Mouse (Mus musculus): ENCODE measurements around the gene Zic5.

Gene Zic5

DNA sequence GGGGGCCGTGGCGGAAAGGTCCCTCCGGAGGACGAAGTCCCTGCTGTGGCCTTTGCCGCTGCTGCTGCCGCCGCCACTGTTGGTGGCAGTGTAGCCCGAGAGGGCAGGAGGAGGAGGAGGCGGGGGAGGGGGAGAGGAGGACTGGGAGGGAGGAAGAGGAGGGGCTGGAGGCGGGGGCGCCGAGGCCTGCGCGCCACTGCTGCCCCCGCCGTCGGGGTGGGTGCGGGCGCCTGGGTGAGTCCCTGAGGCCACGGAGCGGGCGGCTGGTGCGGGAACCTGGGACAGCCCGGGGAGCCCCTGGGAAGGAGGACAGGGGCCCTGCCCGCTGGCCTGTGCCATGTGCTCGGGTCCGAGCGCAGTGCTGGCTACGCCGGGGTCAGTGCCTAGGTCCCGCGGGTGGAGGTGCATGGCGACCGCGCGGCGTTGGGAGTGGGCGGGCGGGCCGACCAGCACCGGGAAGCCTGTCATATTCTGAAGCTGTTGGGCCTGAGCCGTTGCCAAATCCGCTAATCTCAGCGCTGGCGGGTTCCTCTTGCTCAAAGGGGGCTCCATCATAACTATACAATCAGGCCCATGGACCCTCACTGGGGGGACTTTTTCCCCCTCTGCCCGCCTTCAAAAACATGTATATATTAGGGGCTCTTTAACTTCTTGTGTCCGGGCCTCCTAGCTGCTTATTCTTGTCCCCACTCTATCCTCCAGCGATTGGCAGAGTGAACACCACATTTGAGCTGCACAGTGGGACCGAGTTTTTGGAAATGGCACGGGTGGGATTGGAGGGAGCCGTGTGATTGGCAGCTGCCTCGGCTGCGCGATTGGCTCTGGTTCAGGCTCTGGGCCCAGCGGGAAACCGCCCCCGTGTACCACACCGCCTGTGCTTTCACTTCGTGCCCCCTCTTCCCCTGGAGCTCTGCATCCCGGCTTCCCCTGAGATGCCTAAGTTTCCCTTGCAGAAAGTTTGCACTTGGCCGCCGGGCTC is at the start of gene Zic5:
TSS of gene Zic5 (minus strand) at position 915 of the 979 bp plus-strand sequence.
- no peak for DNase-seq (ENCODE audit: low read depth)

DNA sequence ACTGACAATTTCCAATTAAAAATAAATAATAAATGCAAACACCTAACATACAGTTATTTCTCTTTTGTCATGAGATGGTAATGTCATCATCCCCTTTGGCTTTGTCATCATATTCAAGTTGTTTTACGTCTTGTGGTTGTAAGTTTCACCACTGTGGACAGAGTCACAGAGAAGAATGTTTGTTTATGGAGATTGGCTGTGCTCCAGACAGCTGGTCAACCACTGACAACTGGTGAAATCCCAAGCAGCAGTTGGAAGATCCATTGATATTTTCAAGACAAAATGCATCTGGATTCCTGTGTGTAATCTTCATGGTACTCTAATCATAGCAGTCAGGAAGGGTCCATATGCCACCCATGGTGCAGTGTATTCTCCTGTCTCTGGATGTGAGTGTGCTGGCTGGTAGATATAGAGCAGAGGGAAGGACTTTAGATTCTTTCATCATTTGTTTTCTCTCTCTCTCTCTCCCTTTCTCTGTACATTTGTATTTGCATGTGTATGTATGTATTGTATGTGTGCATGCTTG is 48.1 kb upstream of the Zic5 start:
- peak; percentile 66 for DNase-seq (ENCODE audit: low read depth)

DNA sequence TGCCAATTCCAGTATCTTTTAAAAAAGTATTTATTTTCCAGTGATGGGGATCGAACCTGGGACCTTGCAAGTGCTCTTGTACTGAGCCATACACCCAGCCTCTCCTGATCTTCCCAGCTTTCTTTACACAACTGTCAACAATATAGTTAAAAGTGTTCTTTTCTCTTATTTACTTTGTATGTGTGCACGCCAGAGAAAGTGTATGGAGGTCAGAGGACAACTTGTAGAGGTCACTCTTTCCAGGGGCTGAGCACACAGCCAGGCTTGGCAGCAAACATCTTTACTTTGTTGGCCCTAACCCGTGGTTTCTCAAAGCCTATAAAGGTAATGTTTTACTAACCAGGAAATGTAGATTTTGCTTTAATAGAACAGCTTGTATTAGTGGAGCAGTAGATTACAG is 46.0 kb upstream of the Zic5 start:
- DNase-seq (ENCODE audit: low read depth) = no peak

DNA sequence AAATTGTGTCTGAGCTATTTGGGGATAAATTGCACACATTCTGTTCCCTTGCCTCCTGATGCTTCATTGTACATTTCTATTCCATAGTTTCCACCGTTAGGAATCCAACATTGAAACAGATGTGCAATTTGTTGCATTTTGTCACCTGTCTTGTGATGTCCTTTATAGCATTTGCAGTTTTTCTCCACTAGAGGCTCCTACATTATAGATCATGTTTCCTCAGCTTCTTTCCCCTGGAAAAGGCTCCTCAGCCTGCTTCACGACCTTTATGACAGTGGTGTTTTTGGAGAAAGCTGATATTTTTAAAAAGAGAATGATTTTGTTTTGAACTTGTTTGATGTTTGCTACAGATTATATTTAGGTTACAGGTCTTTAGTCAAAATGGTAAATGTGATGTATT is 43.6 kb upstream of the Zic5 start:
- DNase-seq (ENCODE audit: low read depth) = peak; percentile 38

DNA sequence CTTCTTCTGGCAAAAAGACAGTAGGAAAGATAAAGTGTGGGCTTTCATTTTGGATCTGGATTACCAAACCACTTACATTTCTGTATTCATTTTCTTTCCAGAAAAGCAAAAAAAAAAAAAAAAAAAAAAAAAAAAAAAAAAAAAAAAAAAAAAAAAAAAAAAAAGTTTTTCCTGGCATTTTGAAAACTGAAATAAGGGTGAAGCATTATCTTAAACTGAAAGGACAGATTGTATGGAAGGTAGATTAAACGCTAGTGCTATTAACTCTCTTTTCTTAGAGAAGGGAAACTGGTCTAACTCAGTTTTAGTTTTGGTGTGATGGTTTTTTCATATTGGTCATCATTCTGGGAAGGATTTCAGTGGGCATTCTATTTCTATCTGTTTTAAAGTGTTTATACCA is 26.5 kb upstream of the Zic5 start:
- DNase-seq (ENCODE audit: low read depth) = no peak

DNA sequence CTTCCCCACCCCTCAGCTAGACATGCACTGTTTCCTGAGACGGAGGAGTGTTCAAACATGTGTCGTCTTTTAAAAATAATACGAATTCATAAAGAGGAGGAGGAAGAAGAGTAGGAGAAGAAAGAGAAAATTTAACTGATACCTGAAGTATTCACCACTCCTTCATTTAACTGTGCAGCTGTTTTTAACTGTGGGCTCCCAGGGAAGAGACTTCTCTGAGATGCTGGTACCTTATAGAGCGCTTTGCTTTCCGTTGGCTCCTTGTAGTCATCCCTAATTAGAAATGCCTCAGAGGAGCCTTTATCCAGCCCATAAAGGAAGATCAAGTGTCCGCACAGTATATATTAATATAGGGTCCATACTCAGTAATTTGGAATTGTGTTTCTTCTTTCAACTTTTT is 26.0 kb upstream of the Zic5 start:
- no peak for DNase-seq (ENCODE audit: low read depth)

DNA sequence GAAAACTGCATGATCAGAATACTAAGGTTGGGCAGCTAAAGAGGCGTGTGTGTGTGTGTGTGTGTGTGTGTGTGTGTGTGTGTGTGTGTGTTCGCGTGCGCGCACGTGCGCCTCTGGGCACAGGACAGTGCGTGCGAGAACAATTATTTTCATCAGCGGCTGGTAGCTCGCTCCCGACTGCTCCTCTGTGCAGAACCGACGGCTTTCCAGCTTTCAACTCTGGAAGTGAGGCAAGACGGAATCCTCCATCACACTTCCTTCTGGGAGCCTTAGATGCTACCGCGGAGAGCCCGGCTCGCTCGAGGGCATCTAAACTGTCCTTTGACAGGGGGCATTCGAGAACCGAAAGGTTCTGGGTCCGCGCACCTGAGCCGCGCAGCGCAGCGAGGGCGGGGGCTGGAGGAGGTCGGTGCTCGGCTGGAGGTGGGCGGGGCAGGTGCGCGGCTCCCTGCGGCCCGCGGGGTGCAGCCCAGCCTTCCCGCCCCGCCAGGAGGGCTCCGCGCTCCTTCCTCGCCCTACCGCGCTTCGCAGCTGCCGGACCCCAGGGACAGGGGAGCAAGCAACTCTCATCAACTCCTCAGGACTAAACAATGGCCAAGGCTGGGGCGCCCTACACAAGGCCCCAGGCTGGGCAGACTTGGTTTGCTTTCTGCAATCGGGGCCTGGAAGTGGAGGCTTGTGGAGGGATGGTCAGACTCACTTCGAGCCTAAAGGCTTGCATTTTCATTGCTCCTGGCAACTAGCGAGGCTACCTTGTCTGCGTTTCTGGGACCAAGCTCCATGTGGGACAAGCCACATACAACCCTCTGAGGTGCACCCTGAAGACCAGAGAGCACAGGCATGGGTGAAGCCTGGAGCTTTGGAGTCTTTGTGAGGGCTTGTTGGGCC is 25.2 kb upstream of the Zic5 start, which contains the start of gene Gm10837:
TSS of gene Gm10837 (plus strand) at position 146 of the 888 bp plus-strand sequence.
- DNase-seq (ENCODE audit: low read depth) = no peak

DNA sequence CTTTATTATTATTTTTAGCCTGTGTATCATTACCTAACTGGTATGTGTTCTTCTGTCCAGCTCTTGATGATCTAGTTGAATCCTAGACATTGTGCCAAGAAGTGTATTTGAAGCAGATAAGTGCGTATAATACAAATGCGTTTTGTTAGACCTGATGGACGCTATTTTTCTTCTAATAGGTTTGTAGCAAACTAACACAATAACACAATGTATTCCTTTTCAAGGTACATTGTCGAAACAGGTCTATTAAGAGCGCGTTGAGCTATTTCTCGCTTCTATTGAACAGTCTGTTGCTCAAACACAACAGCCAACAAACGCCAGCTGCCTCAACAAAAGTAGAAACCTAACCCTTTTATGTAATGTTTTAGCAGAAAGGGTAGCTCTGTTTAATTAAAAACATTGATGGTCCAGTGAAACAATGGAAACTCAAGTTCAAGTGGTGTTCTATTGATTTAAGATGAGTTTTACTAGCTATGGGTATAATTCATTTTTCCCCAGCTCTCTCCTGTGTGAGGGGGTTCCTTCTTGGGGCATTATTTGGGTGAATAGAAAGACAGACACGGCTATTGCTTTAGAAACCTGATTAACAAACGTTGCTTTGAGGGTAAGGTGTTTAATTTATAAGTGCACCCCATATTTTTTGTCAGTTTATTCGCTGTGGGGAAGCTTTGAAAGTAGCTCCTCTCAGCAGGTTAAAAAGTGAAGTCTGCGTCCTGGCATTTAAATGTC is 24.4 kb upstream of the Zic5 start:
- no peak for DNase-seq (ENCODE audit: low read depth)

DNA sequence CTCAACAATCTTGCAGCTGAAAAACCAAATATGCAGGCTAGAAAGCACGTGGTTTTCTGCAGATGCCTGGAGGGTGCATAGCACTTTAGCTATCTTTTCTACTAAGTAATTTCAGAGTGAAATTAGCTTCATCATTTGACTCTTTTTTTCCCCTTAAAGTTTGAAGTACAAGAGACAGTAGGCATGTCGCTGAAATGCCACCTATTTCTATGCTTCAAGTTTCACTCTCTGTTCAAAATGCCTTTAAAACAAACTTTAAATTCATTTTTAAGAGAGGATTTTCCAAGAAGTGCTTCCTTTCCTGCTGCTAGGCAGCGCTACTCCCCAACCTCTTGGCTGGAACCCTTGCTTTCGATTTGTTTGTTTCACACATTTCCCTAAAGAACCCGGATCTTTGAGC is 23.6 kb upstream of the Zic5 start:
- peak; percentile 22 for DNase-seq (ENCODE audit: low read depth)

DNA sequence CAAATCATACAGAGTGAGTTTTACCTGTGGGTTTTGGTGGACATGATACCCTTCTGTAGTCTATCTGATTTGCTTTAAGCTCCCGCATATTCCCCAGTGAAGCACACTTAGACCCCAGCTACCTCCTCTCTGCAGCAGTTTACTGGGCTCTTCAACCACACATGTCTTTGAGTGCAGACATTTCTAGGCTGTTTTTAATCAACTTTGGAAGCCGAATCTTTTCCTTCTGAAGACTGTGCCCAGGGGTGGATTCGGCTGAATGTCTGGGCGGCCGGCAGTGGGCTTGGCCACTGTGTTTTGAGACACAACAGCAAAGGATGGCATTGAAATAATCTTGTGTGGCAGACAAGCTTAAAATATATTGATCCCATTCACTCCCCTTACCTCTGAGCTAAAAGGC is 21.9 kb upstream of the Zic5 start:
- no peak for DNase-seq (ENCODE audit: low read depth)

DNA sequence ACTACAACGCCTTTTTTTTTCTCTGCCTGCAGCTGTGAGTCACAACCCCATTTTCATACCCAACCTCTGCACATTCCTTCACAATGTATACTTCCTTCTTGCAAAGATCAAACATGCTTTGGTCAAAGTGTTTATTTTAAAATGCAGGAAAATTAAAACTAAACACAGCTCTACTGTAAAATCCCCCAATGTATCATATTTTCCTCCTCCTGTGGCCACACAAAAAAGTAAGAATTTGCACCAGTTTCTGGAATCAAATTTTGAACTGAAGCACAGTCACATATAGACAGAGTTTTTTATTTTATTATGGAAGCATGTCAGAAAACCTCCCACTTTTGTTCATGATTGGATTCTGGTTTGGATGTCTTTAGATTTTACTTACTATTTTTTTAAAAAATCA is 21.1 kb upstream of the Zic5 start:
- peak; percentile 9 for DNase-seq (ENCODE audit: low read depth)

DNA sequence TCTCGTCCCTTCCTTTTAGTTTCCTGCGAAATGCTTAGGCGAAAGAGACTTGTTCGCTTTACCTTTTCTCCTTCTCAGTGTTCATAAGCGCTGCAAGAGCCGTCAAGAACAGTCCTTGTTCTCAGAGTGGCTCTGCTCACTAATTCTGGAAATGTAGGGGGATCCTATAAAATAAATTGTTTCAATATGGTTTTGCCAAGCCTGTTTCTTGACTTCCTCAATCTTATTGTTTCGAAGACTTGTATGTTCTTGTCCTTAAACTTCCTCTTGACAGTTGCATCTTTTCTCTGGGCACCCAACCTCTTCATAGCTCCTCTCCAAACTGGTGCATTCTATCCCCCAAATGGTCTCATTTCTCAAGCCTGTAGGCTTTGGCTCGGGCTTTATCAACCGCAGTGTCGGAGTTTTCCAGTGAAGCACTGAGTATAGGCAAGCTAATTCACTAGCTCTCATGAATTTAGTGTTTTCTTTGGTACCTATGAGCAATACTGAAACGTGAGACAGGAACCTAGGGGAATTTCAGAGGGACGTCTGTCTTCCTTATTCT is 20.2 kb upstream of the Zic5 start:
- no peak for DNase-seq (ENCODE audit: low read depth)

DNA sequence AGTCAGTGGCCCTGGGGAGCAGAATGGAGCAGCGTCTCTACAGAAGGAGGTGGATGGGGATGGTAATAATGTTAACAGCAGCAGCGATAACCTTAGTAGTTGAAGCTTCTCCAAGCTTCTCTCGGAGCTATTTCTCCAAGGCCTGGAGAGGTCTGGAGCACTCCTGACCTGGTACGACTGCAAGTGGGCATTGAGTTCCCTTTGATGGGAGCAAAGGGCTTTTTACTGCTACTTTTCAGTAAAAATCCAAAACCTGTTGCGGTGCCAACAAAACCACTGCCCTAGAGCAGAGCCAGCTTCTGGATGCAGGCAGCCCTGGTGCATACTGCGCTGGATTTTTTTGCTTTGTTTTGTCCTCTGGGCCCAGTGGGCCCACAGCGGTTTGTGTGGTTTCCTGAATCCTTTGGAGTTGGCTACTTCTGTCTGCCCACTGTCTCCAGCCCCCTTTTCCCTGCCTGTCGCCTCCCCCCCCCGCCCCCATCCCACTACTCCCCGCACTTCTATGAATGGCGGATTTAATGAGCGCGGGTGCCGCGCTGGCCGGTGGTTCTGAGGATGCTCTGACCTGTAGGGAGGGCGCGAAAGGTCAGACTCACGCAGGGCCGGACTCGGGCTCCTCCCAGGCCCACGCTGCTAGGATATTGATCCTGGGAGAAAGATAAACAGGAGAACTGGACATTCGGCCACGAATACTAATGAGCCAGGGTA is 19.5 kb upstream of the Zic5 start:
- no peak for DNase-seq (ENCODE audit: low read depth)

DNA sequence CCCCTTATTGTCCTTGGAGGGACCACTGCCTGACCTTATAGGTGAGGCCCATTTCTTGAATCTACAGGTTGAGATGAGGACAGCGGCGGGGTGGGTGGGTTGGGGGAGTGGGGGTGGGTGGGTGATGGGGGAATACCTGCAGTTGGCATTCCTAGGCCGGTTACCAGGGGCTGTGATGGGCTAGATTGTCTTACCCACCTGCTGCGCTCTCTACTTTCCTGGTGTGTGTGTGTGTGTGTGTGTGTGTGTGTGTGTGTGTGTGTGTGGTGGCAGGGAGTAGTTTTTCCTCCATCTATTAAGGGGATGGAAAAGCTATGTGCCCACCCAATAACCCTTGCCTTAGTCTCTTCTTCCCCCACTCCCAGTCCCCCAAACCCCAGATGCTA is 19.0 kb upstream of the Zic5 start:
- no peak for DNase-seq (ENCODE audit: low read depth)

DNA sequence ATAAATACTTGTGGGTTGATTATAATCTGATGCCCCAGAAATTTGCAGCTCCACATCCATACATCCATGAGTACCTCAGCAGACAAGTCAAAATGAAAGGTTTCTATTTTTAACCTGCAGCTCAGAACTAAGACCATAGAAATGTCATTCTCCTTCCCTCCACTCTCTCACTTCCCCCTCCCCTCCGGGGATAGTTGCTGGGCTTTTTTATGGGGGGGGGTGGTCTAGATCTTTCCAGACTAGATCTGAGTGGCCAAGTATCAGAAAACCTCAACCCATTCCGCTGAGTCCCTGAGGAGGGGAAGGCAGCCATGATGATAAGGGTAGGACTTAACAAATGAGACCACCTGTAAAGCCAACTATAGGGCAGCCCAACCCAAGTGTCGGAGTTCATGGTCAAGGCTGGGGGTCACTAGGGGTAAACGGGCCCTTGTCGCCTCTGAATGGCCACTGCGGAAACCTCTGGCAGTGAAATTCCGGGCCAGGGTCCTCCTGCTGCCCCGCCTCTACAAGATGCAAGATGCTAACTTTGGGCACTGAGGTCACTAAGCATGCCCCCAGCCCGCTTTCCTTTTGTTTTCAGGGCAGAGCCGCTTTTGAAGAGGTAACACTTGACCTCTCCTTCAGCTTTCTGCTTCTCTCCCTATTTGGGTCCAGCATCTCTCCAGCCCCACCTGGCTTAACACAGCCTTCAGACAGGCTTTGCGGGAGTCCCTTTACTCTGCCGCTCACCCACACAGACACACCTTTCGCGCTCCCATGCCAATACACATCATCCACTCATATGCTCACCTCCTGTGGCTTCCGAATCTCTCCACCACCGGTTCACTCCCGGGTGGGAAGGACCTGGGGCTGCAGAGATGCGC is 18.3 kb upstream of the Zic5 start:
- DNase-seq (ENCODE audit: low read depth) = no peak

DNA sequence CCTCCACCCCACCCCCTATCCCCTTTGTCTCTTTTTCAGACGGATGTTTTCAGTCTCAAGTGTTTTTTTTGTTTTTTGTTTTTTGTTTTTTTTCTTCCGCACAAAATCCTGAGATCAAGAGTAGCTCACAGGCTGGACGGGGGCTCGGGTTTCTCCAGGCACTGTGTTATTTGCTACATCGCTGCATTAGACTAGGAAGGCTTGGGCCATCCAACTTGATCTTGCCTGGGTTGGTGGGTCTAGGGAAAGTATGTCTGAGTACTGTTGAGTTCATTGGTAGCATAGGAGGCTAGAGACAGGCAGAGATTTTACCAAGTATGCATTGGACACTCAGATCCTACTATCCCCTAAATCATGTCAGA is 17.5 kb upstream of the Zic5 start:
- DNase-seq (ENCODE audit: low read depth) = no peak

DNA sequence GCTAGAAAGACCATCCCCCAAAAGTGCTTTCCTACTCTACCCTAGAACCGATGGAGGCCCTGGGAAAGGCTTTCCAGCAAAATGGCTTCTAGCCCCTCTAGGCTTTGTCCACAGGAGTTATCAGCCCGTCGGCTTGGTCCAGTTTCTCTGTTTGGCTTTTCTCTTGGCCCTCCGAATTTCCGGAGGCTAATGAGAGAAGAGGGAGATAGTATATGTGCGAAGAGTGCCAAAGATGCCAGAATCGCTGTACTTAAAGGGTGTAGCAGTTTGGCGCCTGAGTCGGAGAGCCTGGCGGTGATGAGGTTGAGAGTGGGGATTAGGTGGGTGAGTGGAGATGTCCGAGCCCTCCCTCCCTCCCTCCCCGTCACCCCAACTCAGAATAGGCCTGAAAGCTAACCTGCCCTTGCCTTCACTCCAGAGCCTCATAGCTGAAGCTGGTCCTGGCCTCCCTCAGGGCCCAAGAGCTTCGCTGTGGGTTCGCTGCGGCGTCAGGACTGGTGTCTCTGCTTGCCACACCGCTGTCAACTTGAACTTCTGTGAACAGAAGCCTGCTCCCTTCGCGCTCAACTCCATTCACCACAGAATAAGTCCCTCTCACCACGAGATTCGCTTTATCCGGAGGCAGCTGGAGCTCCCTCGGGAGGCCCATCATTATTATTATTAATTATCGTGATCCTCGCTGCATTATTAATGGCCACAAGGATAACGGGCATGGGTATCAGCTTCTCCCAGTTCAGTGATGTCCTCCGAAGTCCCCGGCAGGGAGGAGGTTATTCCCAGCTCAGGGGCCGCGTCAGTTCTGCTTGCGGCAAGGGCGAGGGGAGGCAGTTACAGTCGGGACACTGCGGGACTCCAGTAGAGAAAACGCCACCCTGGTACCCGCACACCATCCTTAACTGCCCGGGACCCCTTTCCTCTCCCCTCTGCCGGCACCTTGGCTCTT is 16.9 kb upstream of the Zic5 start:
- no peak for DNase-seq (ENCODE audit: low read depth)

DNA sequence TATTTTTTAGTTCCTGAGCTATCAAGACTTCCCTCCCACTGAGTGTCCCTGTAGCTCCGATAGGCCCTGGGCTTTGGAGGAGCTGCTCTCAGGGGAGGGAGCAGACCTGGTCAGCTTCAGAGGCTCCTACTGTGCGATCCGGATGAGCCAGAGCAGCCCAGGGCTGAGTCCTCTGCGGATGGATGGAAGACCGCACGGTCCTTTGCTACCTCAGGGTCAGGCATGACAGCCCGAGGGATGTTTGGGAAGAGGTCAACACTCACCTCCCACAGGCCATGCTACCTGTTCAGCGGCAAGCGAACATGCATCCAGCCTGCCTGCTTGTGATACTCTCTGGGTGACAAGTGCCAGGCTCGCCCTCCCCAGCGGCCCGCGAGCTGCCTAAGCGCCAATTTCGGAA is 15.7 kb upstream of the Zic5 start:
- no peak for DNase-seq (ENCODE audit: low read depth)

DNA sequence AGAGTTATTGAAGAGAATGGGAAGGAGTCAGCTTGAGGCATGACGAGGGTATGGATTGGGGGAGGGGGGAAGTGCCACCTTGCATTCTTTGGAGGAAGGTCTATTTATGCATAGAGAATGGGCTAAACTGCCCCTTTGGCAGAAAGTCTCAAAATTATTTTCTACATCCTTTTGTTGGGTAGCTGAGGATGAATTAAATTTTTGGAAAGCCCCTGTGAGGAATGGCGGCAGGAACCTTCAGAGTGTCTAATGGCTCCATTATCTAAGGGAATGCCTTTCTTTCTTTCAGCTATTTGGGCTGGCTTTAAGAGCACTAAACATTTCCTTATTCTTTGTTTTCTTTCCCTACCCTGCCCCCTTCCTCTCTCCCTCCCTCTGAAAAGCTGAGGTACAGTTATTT is 14.9 kb upstream of the Zic5 start:
- no peak for DNase-seq (ENCODE audit: low read depth)
